Mouse (Mus musculus): ENCODE data around the gene Col12a1. TPM values are rescaled to one million over a fixed set of nuclear protein-coding genes. Genes with fewer than 3 reads are reported as not detected.
"Not testable (repeated sequence)": the region's sequence is repeated elsewhere in the genome, so short reads cannot be mapped to it uniquely, and the experiment has no call there.

The Col12a1 gene
- total RNA-seq, 1 experiment, result 14.5 TPM

GRCm38 (mm10) chr9:79689342-79689741, 29.3 kb downstream of the Col12a1 start:
- no peak for DNase-seq (ENCODE audit: low read depth, low spot score)
- Histone ChIP-seq H3K4me3 (ENCODE audit: insufficient read depth in 1 of 2, low read depth in 1 of 2, low read length in 2 of 2, poor library complexity in 1 of 2, severe bottlenecking in 1 of 2) (no peak overlapping the region), H3K27ac (ENCODE audit: insufficient read depth, low read depth, low read length, poor library complexity, severe bottlenecking) (no peak overlapping the region), H3K4me1 (ENCODE audit: control insufficient read depth in 2 of 2, insufficient read depth in 2 of 2, low read length in 2 of 2, poor library complexity in 1 of 2) (no peaks in the 10 kb centered on the region), H3K36me3 (ENCODE audit: control insufficient read depth, insufficient read depth, low read length, poor library complexity, severe bottlenecking) (no peaks in the 10 kb centered on the region), H3K9ac (ENCODE audit: insufficient read depth, low read depth, low read length, poor library complexity, severe bottlenecking) (no peak overlapping the region), H3K9me3 (ENCODE audit: control insufficient read depth, insufficient read depth, low read depth, low read length) (no peaks in the 10 kb centered on the region)
- TF ChIP-seq CHD2 (IDR thresholded peaks at IDR 0.05; ENCODE audit: low read depth, low read length) (no peak), ZNF384 (IDR thresholded peaks at IDR 0.05; ENCODE audit: low read depth, low read length) (no peak)
- in situ Hi-C loops (cut with MboI; ENCODE audit: low sequenced_read_pairs in 2 of 2, unreplicated experiment in 2 of 2), result no loop called here

GRCm38 (mm10) chr9:79687227-79687626, 31.4 kb downstream of the Col12a1 start:
- H3K27ac ChIP-seq (ENCODE audit: insufficient read depth, low read depth, low read length, poor library complexity, severe bottlenecking), result no peak overlapping the region
- TF ChIP-seq ZC3H11A (IDR thresholded peaks at IDR 0.05; ENCODE audit: borderline replicate concordance, low read depth, low read length) (no peak), MAFK (IDR thresholded peaks at IDR 0.05; ENCODE audit: insufficient read depth, low read depth, low read length) (no peak), HCFC1 (IDR thresholded peaks at IDR 0.05; ENCODE audit: borderline replicate concordance, insufficient read depth, low read length) (no peak), CHD2 (IDR thresholded peaks at IDR 0.05; ENCODE audit: low read depth, low read length) (no peak), ZNF384 (IDR thresholded peaks at IDR 0.05; ENCODE audit: low read depth, low read length) (no peak)
- H3K9ac ChIP-seq (ENCODE audit: insufficient read depth, low read depth, low read length, poor library complexity, severe bottlenecking), result no peak overlapping the region
- no peak for DNase-seq (ENCODE audit: low read depth, low spot score)
- in situ Hi-C loops (cut with MboI; ENCODE audit: low sequenced_read_pairs in 2 of 2, unreplicated experiment in 2 of 2), result no loop called here
- no peaks in the 10 kb centered on the region for H3K9me3 ChIP-seq (ENCODE audit: control insufficient read depth, insufficient read depth, low read depth, low read length)
- H3K4me3 ChIP-seq (ENCODE audit: insufficient read depth in 1 of 2, low read depth in 1 of 2, low read length in 2 of 2, poor library complexity in 1 of 2, severe bottlenecking in 1 of 2), result no peak overlapping the region
- no peaks in the 10 kb centered on the region for H3K4me1 ChIP-seq (ENCODE audit: control insufficient read depth in 2 of 2, insufficient read depth in 2 of 2, low read length in 2 of 2, poor library complexity in 1 of 2)
- no peaks in the 10 kb centered on the region for H3K36me3 ChIP-seq (ENCODE audit: control insufficient read depth, insufficient read depth, low read length, poor library complexity, severe bottlenecking)

- Histone ChIP-seq H3K27ac (ENCODE audit: insufficient read depth, low read depth, low read length, poor library complexity, severe bottlenecking) (no peak overlapping the region), H3K4me3 (ENCODE audit: insufficient read depth in 1 of 2, low read depth in 1 of 2, low read length in 2 of 2, poor library complexity in 1 of 2, severe bottlenecking in 1 of 2) (no peak overlapping the region), H3K9ac (ENCODE audit: insufficient read depth, low read depth, low read length, poor library complexity, severe bottlenecking) (no peak overlapping the region), H3K36me3 (ENCODE audit: control insufficient read depth, insufficient read depth, low read length, poor library complexity, severe bottlenecking) (no peaks in the 10 kb centered on the region), H3K4me1 (ENCODE audit: control insufficient read depth in 2 of 2, insufficient read depth in 2 of 2, low read length in 2 of 2, poor library complexity in 1 of 2) (no peaks in the 10 kb centered on the region), H3K9me3 (ENCODE audit: control insufficient read depth, insufficient read depth, low read depth, low read length) (no peaks in the 10 kb centered on the region)
- TF ChIP-seq ZC3H11A (IDR thresholded peaks at IDR 0.05; ENCODE audit: borderline replicate concordance, low read depth, low read length) (no peak), MAFK (IDR thresholded peaks at IDR 0.05; ENCODE audit: insufficient read depth, low read depth, low read length) (no peak), HCFC1 (IDR thresholded peaks at IDR 0.05; ENCODE audit: borderline replicate concordance, insufficient read depth, low read length) (no peak), CHD2 (IDR thresholded peaks at IDR 0.05; ENCODE audit: low read depth, low read length) (no peak), ZNF384 (IDR thresholded peaks at IDR 0.05; ENCODE audit: low read depth, low read length) (no peak)
- DNase-seq (ENCODE audit: low read depth, low spot score), result no peak
- in situ Hi-C loops (cut with MboI; ENCODE audit: low sequenced_read_pairs in 2 of 2, unreplicated experiment in 2 of 2), result no loop called here
These were observed 32.6 kb downstream of the Col12a1 start for GRCm38 (mm10) chr9:79686049-79686448.

- DNase-seq (ENCODE audit: low read depth, low spot score), result no peak
- H3K27ac ChIP-seq (ENCODE audit: insufficient read depth, low read depth, low read length, poor library complexity, severe bottlenecking), result no peak overlapping the region
- no peak overlapping the region for H3K9ac ChIP-seq (ENCODE audit: insufficient read depth, low read depth, low read length, poor library complexity, severe bottlenecking)
- H3K36me3 ChIP-seq (ENCODE audit: control insufficient read depth, insufficient read depth, low read length, poor library complexity, severe bottlenecking), result no peaks in the 10 kb centered on the region
- in situ Hi-C loops (cut with MboI; ENCODE audit: low sequenced_read_pairs in 2 of 2, unreplicated experiment in 2 of 2), result no loop called here
- TF ChIP-seq CHD2 (IDR thresholded peaks at IDR 0.05; ENCODE audit: low read depth, low read length), result no peak
- no peak for TF ChIP-seq MAFK (IDR thresholded peaks at IDR 0.05; ENCODE audit: insufficient read depth, low read depth, low read length)
- no peak for TF ChIP-seq ZC3H11A (IDR thresholded peaks at IDR 0.05; ENCODE audit: borderline replicate concordance, low read depth, low read length)
- TF ChIP-seq HCFC1 (IDR thresholded peaks at IDR 0.05; ENCODE audit: borderline replicate concordance, insufficient read depth, low read length), result no peak
- no peak for TF ChIP-seq ZNF384 (IDR thresholded peaks at IDR 0.05; ENCODE audit: low read depth, low read length)
- no peaks in the 10 kb centered on the region for H3K9me3 ChIP-seq (ENCODE audit: control insufficient read depth, insufficient read depth, low read depth, low read length)
- H3K4me3 ChIP-seq (ENCODE audit: insufficient read depth in 1 of 2, low read depth in 1 of 2, low read length in 2 of 2, poor library complexity in 1 of 2, severe bottlenecking in 1 of 2), result no peak overlapping the region
- H3K4me1 ChIP-seq (ENCODE audit: control insufficient read depth in 2 of 2, insufficient read depth in 2 of 2, low read length in 2 of 2, poor library complexity in 1 of 2), result no peaks in the 10 kb centered on the region
These were observed 38.0 kb downstream of the Col12a1 start for GRCm38 (mm10) chr9:79680453-79681240.

- H3K36me3 ChIP-seq (ENCODE audit: control insufficient read depth, insufficient read depth, low read length, poor library complexity, severe bottlenecking); in situ Hi-C loops (cut with MboI; ENCODE audit: low sequenced_read_pairs in 2 of 2, unreplicated experiment in 2 of 2); H3K27ac ChIP-seq (ENCODE audit: insufficient read depth, low read depth, low read length, poor library complexity, severe bottlenecking): not testable (repeated sequence)
These were observed 49.8 kb downstream of the Col12a1 start for GRCm38 (mm10) chr9:79668806-79669205.

More at GRCm38 (mm10) chr9:79668806-79669205, 49.8 kb downstream of the Col12a1 start:
- not testable (repeated sequence) for H3K9me3 ChIP-seq (ENCODE audit: control insufficient read depth, insufficient read depth, low read depth, low read length); H3K9ac ChIP-seq (ENCODE audit: insufficient read depth, low read depth, low read length, poor library complexity, severe bottlenecking); DNase-seq (ENCODE audit: low read depth, low spot score); H3K4me1 ChIP-seq (ENCODE audit: control insufficient read depth in 2 of 2, insufficient read depth in 2 of 2, low read length in 2 of 2, poor library complexity in 1 of 2); H3K4me3 ChIP-seq (ENCODE audit: insufficient read depth in 1 of 2, low read depth in 1 of 2, low read length in 2 of 2, poor library complexity in 1 of 2, severe bottlenecking in 1 of 2)
